Mouse (Mus musculus) ES-E14 (cell line): ENCODE results near the gene Scube3. TPM values are rescaled to one million over a fixed set of nuclear protein-coding genes. Genes with fewer than 3 reads are reported as not detected.

ENCODE experiments used
- DNase-seq: peaks from one replicate; pipeline ENCODE4 v3.0.0-alpha.2; 2013; ENCODE audit warnings: low read depth, low spot score
- H3K27ac ChIP-seq: 2 replicates; pipeline ENCODE4 v1.5.1; 2012; ENCODE audit warnings: low read depth, mild to moderate bottlenecking, low read length, moderate library complexity, mixed read lengths; ENCODE audit not compliant: poor library complexity, insufficient read depth, severe bottlenecking
- H3K36me3 ChIP-seq: 2 replicates; pipeline ENCODE4 v1.6.1; 2012; ENCODE audit warnings: mild to moderate bottlenecking, low read length, moderate library complexity, mixed read lengths; ENCODE audit not compliant: control insufficient read depth, poor library complexity, insufficient read depth, severe bottlenecking
- H3K4me1 ChIP-seq, 2 experiments: fragments of 150-350 bp in 1 of 2; sonication (generic) in 1 of 2; 2 replicates each; pipeline ENCODE4 v1.6.1; 2012; ENCODE audit warnings: low read length in 2 of 2, mild to moderate bottlenecking in 1 of 2, mixed read lengths in 1 of 2; ENCODE audit not compliant: control insufficient read depth in 2 of 2, insufficient read depth in 2 of 2, poor library complexity in 1 of 2
- H3K4me3 ChIP-seq, 2 experiments: fragments of 150-350 bp in 1 of 2; sonication (generic) in 1 of 2; 2 replicates each; pipeline ENCODE4 v1.5.1; 2012; ENCODE audit warnings: low read length in 2 of 2, low read depth in 1 of 2, mild to moderate bottlenecking in 1 of 2, mixed read lengths in 1 of 2; ENCODE audit not compliant: insufficient read depth in 1 of 2, poor library complexity in 1 of 2, severe bottlenecking in 1 of 2
- H3K9ac ChIP-seq: 2 replicates; pipeline ENCODE4 v1.6.1; 2012; ENCODE audit warnings: low read depth, mild to moderate bottlenecking, low read length, mixed read lengths; ENCODE audit not compliant: poor library complexity, insufficient read depth, severe bottlenecking
- H3K9me3 ChIP-seq: fragments of 150-350 bp; sonication (generic); 2 replicates; pipeline ENCODE4 v1.6.1; 2012; ENCODE audit warnings: low read depth, mild to moderate bottlenecking, low read length; ENCODE audit not compliant: control insufficient read depth, insufficient read depth
- CHD2 ChIP-seq: IDR thresholded peaks from 2 replicates; pipeline ENCODE4 v1.6.1; 2014; ENCODE audit warnings: mild to moderate bottlenecking, low read depth, low read length, inconsistent platforms
- HCFC1 ChIP-seq: IDR thresholded peaks from 2 replicates; pipeline ENCODE4 v1.6.1; 2012; ENCODE audit warnings: low read length, inconsistent platforms, borderline replicate concordance; ENCODE audit not compliant: insufficient read depth
- MAFK ChIP-seq: IDR thresholded peaks from 2 replicates; pipeline ENCODE4 v1.6.1; 2014; ENCODE audit warnings: mild to moderate bottlenecking, low read depth, low read length, inconsistent platforms; ENCODE audit not compliant: insufficient read depth
- ZC3H11A ChIP-seq: IDR thresholded peaks from 2 replicates; pipeline ENCODE4 v1.6.1; 2012; ENCODE audit warnings: low read depth, mild to moderate bottlenecking, inconsistent platforms, low read length, borderline replicate concordance
- ZNF384 ChIP-seq: IDR thresholded peaks from 2 replicates; pipeline ENCODE4 v1.6.1; 2012; ENCODE audit warnings: low read depth, low read length, inconsistent platforms
- in situ Hi-C, 2 experiments: fragments of 600-800 bp; cut with MboI; formaldehyde crosslinking; loops; one replicate each; pipeline ENCODE4 v1.15.1; 2025; ENCODE audit warnings: low sequenced_read_pairs in 2 of 2, inconsistent platforms in 1 of 2; ENCODE audit not compliant: unreplicated experiment in 2 of 2
- total RNA-seq: library from RNA; depleted of rRNA; stranded (reverse); fragments of 300-350 nt; gene quantifications from 2 replicates; pipeline ENCODE4 v1.2.3, GENCODE M21; 2012

Gene Scube3
- total RNA-seq, 1 experiment: 24.0 TPM

DNA sequence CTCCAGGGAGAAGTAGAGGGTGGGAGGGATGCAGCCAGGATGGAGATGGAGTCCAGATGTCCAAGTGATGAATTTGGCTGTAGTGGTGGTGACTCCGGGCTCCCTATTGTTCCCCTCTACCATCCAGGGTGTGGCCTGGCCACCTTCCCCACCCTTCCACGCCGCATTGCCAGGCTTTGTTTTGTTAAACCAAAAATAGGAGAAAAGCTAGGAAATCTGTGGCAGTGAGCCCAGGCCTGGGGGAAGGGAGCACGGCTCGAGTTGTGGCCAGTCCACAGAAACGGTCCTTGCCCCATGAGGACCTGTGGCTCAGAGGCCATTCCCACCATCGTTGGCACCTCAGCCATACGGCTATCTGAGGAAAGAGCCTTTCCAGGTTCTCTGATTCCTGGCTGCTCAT lies 13.0 kb downstream of the Scube3 start:
- Histone ChIP-seq H3K27ac (no peak overlapping the region), H3K9ac (0 out of 2 replicates have a peak overlapping the region, but pooled peaks have one; percentile 4), H3K9me3 (no peaks in the 10 kb centered on the region), H3K4me3 (peak overlapping the region in 1 of 2 experiments; percentile 5; a peak in 1 of 4 replicates), H3K36me3 (peaks cover 3% of the 10 kb centered on the region; the same call in 1 of the 2 replicates), H3K4me1 (peaks cover 6 to 27% of the 10 kb centered on the region in 2 experiments; a peak in 3 of 4 replicates)
- in situ Hi-C loops: no loop called here
- no peak for DNase-seq
- no peak for TF ChIP-seq CHD2

DNA sequence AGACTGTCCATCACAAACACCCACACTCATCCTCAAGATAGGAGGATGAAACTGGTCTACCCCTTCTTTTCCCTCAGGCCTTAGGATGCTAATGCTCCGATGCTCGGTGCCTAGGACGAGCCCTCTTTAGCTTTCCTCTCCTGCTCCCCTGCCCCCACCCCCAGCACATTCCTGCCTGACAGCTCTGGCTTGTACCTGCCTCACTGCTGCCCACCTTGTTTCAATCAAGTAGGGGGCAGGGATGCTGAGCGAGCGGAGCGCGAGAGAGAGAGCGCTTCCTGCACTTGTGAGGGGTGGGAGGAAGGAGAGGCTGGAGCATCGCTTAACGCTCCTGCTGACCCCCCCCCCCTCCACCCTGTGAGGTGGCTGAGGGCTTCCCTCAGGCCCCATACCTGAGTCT lies 18.4 kb downstream of the Scube3 start:
- TF ChIP-seq ZC3H11A (no peak), CHD2 (no peak), ZNF384 (no peak), HCFC1 (no peak), MAFK (no peak)
- in situ Hi-C loops: loop anchor here (5.0 to 10.0 kb wide), 2 partner anchors 56 to 68 kb away; no protein-coding TSS in a partner anchor
- Histone ChIP-seq H3K4me3 (no peak overlapping the region), H3K9ac (no peak overlapping the region), H3K36me3 (peaks cover 9% of the 10 kb centered on the region; the same call in 1 of the 2 replicates), H3K27ac (no peak overlapping the region), H3K4me1 (peaks cover 0 to 13% of the 10 kb centered on the region in 2 experiments; a peak in 1 of 4 replicates), H3K9me3 (no peaks in the 10 kb centered on the region)
- DNase-seq: no peak

DNA sequence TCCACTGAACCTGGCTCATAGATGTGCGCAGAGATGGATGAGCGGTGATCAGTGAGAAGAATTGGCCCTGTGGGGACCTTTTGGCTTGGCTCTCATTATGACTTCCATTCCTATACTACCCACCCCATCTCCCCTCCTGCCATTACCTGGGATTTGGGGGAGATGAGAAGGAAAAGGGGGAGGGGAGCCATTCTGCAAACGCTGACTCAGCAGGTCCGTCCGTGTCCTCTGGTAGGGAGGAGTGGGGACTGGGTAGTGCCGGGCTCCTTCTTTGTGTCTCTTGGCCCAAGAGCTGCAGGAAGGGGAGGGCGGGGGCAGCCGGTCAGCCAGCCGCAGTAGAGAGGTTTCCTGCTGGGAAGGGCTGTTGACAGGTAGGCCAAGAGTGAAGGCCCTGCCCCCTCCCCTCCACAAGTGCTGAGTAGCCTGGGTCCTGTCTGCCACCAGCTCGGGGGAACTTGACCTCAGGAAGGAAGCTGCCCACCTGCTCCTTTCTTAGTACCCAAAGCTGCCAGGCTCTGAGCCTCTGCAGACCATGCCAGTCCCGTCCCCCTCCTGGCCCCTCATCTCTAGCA lies 19.5 kb downstream of the Scube3 start:
- Histone ChIP-seq H3K4me3 (no peak overlapping the region), H3K9me3 (no peaks in the 10 kb centered on the region), H3K36me3 (peaks cover 10% of the 10 kb centered on the region; the same call in 1 of the 2 replicates), H3K4me1 (peaks cover 0 to 8% of the 10 kb centered on the region in 2 experiments; a peak in 1 of 4 replicates), H3K27ac (no peak overlapping the region), H3K9ac (no peak overlapping the region)
- TF ChIP-seq MAFK (peak; percentile 93), ZC3H11A (no peak)
- in situ Hi-C loops: loop anchor here (5.0 to 10.0 kb wide), 2 partner anchors 57 to 69 kb away; no protein-coding TSS in a partner anchor
- DNase-seq: no peak

DNA sequence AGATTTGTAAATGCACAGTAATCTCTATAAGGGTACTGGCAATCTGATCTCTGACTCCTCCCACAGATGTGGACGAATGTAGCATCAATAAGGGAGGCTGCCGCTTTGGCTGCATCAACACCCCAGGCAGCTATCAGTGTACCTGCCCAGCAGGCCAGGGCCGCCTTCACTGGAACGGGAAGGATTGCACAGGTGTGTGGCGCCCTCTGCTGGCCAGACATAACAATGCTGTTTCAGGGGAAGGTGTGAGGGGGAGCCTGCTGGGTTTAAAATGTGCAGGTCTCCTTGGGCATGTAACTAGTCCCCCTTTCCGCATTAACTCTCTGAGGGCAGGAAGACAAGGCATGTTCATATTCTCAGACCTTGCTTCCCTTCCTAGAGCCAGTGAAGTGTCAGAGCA lies 21.7 kb downstream of the Scube3 start:
- Histone ChIP-seq H3K27ac (no peak overlapping the region), H3K4me1 (peaks cover 0 to 8% of the 10 kb centered on the region in 2 experiments; a peak in 1 of 4 replicates), H3K4me3 (no peak overlapping the region), H3K36me3 (peaks cover 11% of the 10 kb centered on the region; the same call in 1 of the 2 replicates), H3K9me3 (no peaks in the 10 kb centered on the region), H3K9ac (no peak overlapping the region)
- in situ Hi-C loops: loop anchor here (5.0 to 10.0 kb wide), 2 partner anchors 59 to 71 kb away; no protein-coding TSS in a partner anchor
- DNase-seq: peak; percentile 69
- no peak for TF ChIP-seq MAFK
- TF ChIP-seq ZC3H11A: peak; percentile 86
- no peak for TF ChIP-seq HCFC1
- TF ChIP-seq ZNF384: no peak
- TF ChIP-seq CHD2: no peak
